Mouse (Mus musculus) hindbrain, embryonic 11.5 days (tissue): ENCODE measurements around the gene Usp35. TPM values are rescaled to one million over a fixed set of nuclear protein-coding genes. Genes with fewer than 3 reads are reported as not detected.
A peak's percentile ranks its signal among the peaks of the same experiment; 100 is the strongest.

Experiments used
- ATAC-seq: fragments of 200-750 bp; cut with Nextera tagmentation; 2 replicates; pipeline ENCODE4 v1.8.0; 2017; ENCODE audit warnings: mild to moderate bottlenecking, moderate TSS enrichment, moderate library complexity; ENCODE audit not compliant: low FRiP score
- DNase-seq: peaks from one replicate; pipeline ENCODE4 v3.0.0-alpha.2; 2015; ENCODE audit warnings: low spot score
- H3K27ac ChIP-seq: fragments of 300-500 bp; sonication (generic); 2 replicates; pipeline ENCODE4 v1.5.1; 2014; ENCODE audit warnings: mild to moderate bottlenecking, low read depth, low read length
- H3K27me3 ChIP-seq: fragments of 300-500 bp; sonication (generic); 2 replicates; pipeline ENCODE4 v1.6.1; 2014; ENCODE audit warnings: mild to moderate bottlenecking, low read length, moderate library complexity, mixed read lengths; ENCODE audit not compliant: control insufficient read depth, insufficient read depth
- H3K36me3 ChIP-seq: fragments of 300-500 bp; sonication (generic); 2 replicates; pipeline ENCODE4 v1.6.1; 2014; ENCODE audit warnings: mild to moderate bottlenecking, low read length, moderate library complexity, mixed read lengths; ENCODE audit not compliant: control insufficient read depth, insufficient read depth
- H3K4me1 ChIP-seq: fragments of 300-500 bp; sonication (generic); replicated peaks from 2 replicates; pipeline ENCODE4 v1.6.1; 2014; ENCODE audit warnings: low read length, mixed read lengths; ENCODE audit not compliant: control insufficient read depth, insufficient read depth
- H3K4me2 ChIP-seq: fragments of 300-500 bp; sonication (generic); replicated peaks from 2 replicates; pipeline ENCODE4 v1.6.1; 2014; ENCODE audit warnings: mild to moderate bottlenecking, low read depth, low read length
- H3K4me3 ChIP-seq: fragments of 300-500 bp; sonication (generic); 2 replicates; pipeline ENCODE4 v1.5.1; 2014; ENCODE audit warnings: low read depth, low read length
- H3K9ac ChIP-seq: fragments of 300-500 bp; sonication (generic); 2 replicates; pipeline ENCODE4 v1.6.1; 2014; ENCODE audit warnings: low read depth, low read length
- H3K9me3 ChIP-seq: fragments of 300-500 bp; sonication (generic); 2 replicates; pipeline ENCODE4 v1.6.1; 2016; ENCODE audit warnings: low read length; ENCODE audit not compliant: control insufficient read depth
- WGBS: fragments of 180-500 bp; shearing (Covaris S2); extraction: QIAGEN DNeasy Blood & Tissue Kit; methylation state at CpG from one replicate; pipeline ENCODE4 v1.1.7; 2014; 5-methylcytosine and 5-hydroxymethylcytosine counted together
- polyA plus RNA-seq: library from polyadenylated mRNA; unstranded; fragments of >200 nt; fragmentation: Nextera tagmentation; extraction: Ambion mirVana; gene quantifications from 2 replicates; pipeline ENCODE4 v1.2.1, GENCODE M21; 2014

The Usp35 gene
- polyA plus RNA-seq, 1 experiment from 2014 or later: 2.9 TPM

DNA sequence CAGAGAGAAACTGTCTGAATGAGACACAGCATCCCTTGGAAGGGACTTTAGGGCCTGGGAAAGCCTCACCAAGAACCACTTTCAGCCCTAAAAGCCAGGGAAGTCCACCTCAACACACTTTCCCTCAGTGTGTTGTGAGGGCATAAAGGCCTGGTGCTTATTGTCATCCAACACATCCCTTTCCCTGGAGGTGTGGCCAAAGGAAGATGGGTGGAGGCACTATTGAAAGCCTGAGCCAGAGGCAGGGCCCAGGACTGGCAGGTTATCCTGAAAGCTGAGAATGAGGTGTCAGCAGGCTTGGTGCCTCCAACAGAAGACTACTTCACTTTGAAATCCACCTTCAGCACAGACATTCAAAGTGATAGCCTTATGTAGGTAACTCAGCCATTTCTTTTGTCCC lies 27.3 kb downstream of the Usp35 start:
- Histone ChIP-seq H3K4me3 (no peak overlapping the region), H3K27ac (no peak overlapping the region), H3K36me3 (peaks cover 3% of the 10 kb centered on the region), H3K4me2 (no peak overlapping the region), H3K9me3 (no peaks in the 10 kb centered on the region), H3K4me1 (no peaks in the 10 kb centered on the region), H3K9ac (no peak overlapping the region), H3K27me3 (no peaks in the 10 kb centered on the region)
- ATAC-seq (no peak), DNase-seq (no peak)

DNA sequence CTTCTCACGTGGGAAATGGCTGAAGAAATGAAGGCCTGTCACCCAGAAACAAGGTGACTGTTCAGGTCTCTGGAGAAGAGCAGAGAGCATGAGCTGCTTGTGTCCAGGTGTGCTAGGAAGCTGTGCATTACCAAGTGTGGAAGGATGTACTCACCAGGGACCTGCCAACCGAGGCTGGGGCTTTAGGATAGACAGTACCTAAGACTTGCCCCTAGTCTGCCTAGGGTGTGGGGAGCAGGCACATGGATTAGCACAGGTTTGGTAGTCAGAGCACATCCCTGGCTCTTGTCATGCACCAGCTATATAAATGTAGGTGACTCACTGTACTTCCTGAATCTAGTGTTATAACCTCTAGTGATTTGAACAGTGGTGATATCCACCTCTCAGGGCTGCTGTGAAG lies 28.2 kb downstream of the Usp35 start:
- H3K27me3 ChIP-seq: no peaks in the 10 kb centered on the region
- peaks cover 3% of the 10 kb centered on the region for H3K36me3 ChIP-seq
- no peak overlapping the region for H3K9ac ChIP-seq
- DNase-seq (no peak), ATAC-seq (no peak)
- H3K4me3 ChIP-seq: no peak overlapping the region
- H3K27ac ChIP-seq: no peak overlapping the region
- no peaks in the 10 kb centered on the region for H3K4me1 ChIP-seq
- H3K9me3 ChIP-seq: no peaks in the 10 kb centered on the region
- no peak overlapping the region for H3K4me2 ChIP-seq
- WGBS: 79% methylated on average over 2 of the region's 2 CpGs

DNA sequence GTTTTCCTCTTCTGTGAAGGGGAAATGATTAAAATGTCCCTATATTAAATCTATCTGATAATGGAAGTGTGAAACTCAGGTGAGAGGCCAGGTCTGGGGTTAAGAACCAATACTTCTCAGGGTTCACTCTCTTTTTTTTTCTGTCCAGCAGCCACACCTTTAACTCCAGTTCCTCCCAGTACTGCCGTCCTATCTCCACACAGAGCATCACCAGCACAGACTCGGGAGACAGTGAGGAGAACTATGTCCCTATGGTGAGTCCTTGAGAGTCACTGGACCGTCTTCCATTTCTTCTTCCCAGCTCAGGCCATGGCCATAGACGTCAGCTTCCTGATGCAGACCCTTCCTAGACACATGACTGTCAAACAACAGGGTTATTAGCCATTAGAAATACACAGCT lies 28.9 kb downstream of the Usp35 start:
- H3K9me3 ChIP-seq: no peaks in the 10 kb centered on the region
- no peak overlapping the region for H3K9ac ChIP-seq
- WGBS: 84% methylated on average over 4 of the region's 4 CpGs

DNA sequence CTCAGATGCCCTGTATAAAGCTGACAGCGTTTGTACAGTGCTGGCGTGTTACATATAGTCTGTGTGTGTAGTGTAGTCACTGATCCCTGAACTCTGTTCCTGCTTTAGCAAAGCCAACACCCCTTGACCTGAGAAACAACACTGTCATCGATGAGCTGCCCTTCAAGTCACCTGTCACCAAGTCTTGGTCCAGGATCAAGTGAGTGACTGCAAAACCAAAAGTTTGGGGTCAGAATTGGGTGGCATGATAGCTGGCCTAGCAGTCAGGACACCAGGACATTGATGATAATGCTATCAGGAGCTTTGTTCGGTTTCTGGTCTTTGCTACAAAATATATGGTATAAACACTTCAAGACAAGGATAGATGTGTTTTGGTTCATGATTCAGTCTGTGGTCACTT lies 29.6 kb downstream of the Usp35 start:
- Histone ChIP-seq H3K4me2 (no peak overlapping the region), H3K4me1 (no peaks in the 10 kb centered on the region), H3K27ac (no peak overlapping the region), H3K9ac (no peak overlapping the region), H3K27me3 (no peaks in the 10 kb centered on the region), H3K4me3 (no peak overlapping the region), H3K9me3 (no peaks in the 10 kb centered on the region), H3K36me3 (no peaks in the 10 kb centered on the region)
- no peak for ATAC-seq
- WGBS: 87% methylated on average over 4 of the region's 4 CpGs
- DNase-seq: no peak

More for the DNA sequence above, 28.9 kb downstream of the Usp35 start:
- Histone ChIP-seq H3K4me3 (no peak overlapping the region), H3K4me1 (no peaks in the 10 kb centered on the region), H3K4me2 (no peak overlapping the region), H3K27ac (no peak overlapping the region), H3K27me3 (no peaks in the 10 kb centered on the region), H3K36me3 (no peaks in the 10 kb centered on the region)
- ATAC-seq: no peak
- no peak for DNase-seq

DNA sequence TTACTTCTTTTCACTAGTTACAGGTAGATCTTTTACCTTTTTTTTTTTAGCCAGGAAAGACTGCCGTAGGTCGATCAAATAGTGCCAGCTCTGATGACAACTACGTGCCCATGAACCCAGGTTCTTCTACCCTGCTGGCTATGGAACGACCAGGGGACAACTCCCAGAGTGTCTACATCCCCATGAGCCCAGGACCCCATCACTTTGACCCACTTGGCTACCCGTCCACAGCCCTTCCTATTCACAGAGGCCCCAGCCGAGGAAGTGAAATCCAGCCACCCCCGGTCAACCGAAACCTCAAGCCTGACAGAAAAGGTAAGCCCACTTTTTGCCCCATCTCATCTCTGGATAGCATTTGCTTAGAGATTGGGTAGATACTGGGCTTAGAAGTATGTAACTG lies 30.5 kb downstream of the Usp35 start:
- no peak for ATAC-seq
- H3K9me3 ChIP-seq: no peaks in the 10 kb centered on the region
- H3K4me2 ChIP-seq: no peak overlapping the region
- no peaks in the 10 kb centered on the region for H3K36me3 ChIP-seq
- 87% methylated on average over 8 of the region's 8 CpGs for WGBS
- no peak overlapping the region for H3K27ac ChIP-seq
- no peak for DNase-seq
- no peaks in the 10 kb centered on the region for H3K27me3 ChIP-seq
- no peak overlapping the region for H3K4me3 ChIP-seq
- no peak overlapping the region for H3K9ac ChIP-seq
- no peaks in the 10 kb centered on the region for H3K4me1 ChIP-seq

DNA sequence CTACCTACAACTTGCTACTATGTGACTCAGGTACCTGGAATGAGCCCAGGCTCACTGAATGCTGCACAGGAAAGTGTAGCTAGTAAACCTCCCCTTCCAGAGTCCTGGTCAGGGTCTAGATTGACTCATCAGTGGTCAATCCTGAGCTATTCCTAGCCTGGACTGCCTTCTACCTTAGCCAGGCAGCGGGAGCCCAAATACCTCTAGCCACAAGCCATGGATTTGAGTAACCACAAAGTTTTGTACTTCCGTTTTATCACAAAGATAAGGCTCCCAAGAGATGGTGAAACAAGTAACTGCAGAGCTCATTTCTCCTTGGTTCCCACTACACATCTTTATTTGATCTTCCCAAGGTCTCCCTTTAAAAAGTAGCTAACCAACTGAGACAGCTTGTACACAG lies 30.9 kb downstream of the Usp35 start:
- Histone ChIP-seq H3K27ac (no peak overlapping the region), H3K9me3 (no peaks in the 10 kb centered on the region), H3K4me3 (no peak overlapping the region), H3K4me2 (no peak overlapping the region), H3K27me3 (no peaks in the 10 kb centered on the region), H3K4me1 (no peaks in the 10 kb centered on the region), H3K9ac (no peak overlapping the region), H3K36me3 (no peaks in the 10 kb centered on the region)
- no peak for ATAC-seq
- WGBS: 86% methylated on average over 2 of the region's 2 CpGs
- DNase-seq: no peak

DNA sequence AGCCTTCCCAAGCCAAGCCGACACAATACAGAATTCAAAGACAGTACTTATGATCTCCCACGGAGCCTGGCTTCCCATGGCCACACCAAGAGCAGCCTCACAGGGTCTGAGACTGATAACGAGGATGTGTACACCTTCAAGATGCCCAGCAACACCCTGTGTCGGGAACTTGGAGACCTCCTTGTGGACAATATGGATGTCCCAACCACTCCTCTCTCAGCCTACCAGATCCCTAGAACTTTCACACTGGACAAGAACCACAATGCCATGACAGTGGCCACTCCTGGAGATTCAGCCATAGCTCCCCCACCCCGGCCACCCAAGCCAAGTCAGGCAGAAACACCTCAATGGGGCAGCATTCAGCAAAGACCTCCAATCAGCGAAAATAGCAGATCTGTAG lies 32.9 kb downstream of the Usp35 start:
- H3K9me3 ChIP-seq: no peaks in the 10 kb centered on the region
- H3K9ac ChIP-seq: no peak overlapping the region
- DNase-seq: no peak
- H3K4me1 ChIP-seq: no peaks in the 10 kb centered on the region
- no peak overlapping the region for H3K4me3 ChIP-seq
- no peak for ATAC-seq
- no peaks in the 10 kb centered on the region for H3K36me3 ChIP-seq
- no peak overlapping the region for H3K4me2 ChIP-seq
- H3K27me3 ChIP-seq: no peaks in the 10 kb centered on the region
- 82% methylated on average over 6 of the region's 6 CpGs for WGBS
- H3K27ac ChIP-seq: no peak overlapping the region

DNA sequence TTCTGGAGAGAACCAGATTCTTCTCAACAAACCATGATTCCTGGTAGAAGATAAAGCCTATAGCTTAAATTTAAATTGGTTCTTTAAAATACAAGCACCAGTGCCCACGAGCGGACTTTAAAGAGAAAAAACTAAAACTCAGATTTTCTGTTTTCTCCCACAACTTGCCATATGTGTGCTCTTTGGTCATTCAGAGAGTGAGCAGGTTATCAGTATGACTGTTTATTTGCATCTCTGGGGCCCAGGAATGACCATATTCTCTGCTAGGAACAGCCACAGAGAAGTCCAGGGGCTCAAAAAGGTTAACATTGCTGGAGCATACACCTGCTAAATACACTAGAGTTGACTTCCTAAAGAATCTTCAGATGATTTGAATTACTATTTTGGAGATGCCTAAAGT lies 33.5 kb downstream of the Usp35 start:
- H3K27ac ChIP-seq: no peak overlapping the region
- DNase-seq (no peak), ATAC-seq (no peak)
- H3K9me3 ChIP-seq: no peaks in the 10 kb centered on the region
- H3K4me1 ChIP-seq: no peaks in the 10 kb centered on the region
- 90% methylated on average over 2 of the region's 2 CpGs for WGBS
- H3K4me3 ChIP-seq: no peak overlapping the region
- H3K4me2 ChIP-seq: no peak overlapping the region
- no peak overlapping the region for H3K9ac ChIP-seq
- no peaks in the 10 kb centered on the region for H3K36me3 ChIP-seq
- H3K27me3 ChIP-seq: no peaks in the 10 kb centered on the region

DNA sequence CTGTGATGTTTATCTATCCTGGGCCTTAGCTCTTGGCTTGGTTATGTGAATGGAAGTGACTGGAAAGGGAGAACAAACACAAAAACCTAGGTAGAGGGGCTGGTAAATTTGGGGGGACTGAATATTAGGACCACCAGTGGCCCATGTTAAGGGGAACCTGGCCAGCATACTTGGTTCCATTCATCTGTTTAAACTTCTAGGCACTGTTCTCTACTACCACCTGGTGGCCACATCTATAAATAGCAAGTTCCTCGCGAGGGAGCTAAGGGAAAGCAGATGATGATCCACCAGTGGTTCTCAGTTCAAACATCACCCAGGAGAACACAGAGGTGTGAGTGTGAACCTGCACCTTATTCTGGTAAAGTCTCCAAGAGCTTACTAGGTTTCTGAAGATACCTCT lies 34.4 kb downstream of the Usp35 start:
- no peaks in the 10 kb centered on the region for H3K4me1 ChIP-seq
- no peaks in the 10 kb centered on the region for H3K9me3 ChIP-seq
- H3K36me3 ChIP-seq: no peaks in the 10 kb centered on the region
- 2% methylated on average over 2 of the region's 2 CpGs for WGBS
- no peak overlapping the region for H3K27ac ChIP-seq
- H3K4me3 ChIP-seq: no peak overlapping the region
- no peak overlapping the region for H3K9ac ChIP-seq
- ATAC-seq (no peak; the same call in 1 of the 2 replicates), DNase-seq (peak; percentile 79)
- no peak overlapping the region for H3K4me2 ChIP-seq
- no peaks in the 10 kb centered on the region for H3K27me3 ChIP-seq
